Comparison of ENCODE assay signal across 26 mouse cellular contexts in the genomic region with DNA sequence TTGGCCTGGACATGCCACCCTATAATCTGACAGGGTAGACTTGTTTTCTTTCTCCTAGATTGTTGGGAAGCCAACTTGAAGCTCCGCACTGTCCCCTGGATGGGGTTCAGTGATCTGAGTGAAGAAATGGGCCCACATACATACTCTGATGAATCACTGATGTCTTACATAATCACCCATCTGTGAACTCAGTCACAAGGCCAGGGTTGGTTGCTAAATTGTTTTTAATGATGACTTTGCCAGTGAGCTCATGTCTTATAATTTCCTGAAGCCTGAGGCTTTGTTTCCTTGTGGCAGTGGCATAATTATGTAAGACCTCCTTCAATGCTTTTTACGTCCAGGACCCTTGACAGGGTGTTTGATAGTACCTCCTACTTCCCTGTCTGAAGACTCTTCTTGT. TPM values are rescaled to one million over a fixed set of nuclear protein-coding genes. Genes with fewer than 3 reads are reported as not detected.
A peak's percentile ranks its signal among the peaks of the same experiment; 100 is the strongest.
DNase-seq lines count a peak whose midpoint lies in the region; TF ChIP-seq lines count a peak whose summit lies in the region.
"Had no signal": no experiment of that assay in that cellular context is flagged by ENCODE, and none has a peak within 500 bp of the region (broad histone marks: within the 10 kb centered on the region; RNA-seq: fewer than 3 reads in every experiment).

No protein-coding gene starts in this region.

- H3K79me2 ChIP-seq in heart, adult 2 months (replicated peaks; ENCODE audit: control insufficient read depth, insufficient read depth, low read length), result no peaks in the 10 kb centered on the region

- TF ChIP-seq EP300 in heart, adult 2 months (IDR thresholded peaks at IDR 0.05; ENCODE audit: insufficient read depth, low read depth, low read length), result no peak

- 76% methylated on average over 2 of the region's 2 CpGs for WGBS in heart, adult 2 months

- no peak overlapping the region for H3K27ac ChIP-seq in heart, adult 2 months
- H3K27ac ChIP-seq: embryonic facial prominence, embryonic 15.5 days; forebrain, embryonic 15.5 days; hindbrain, embryonic 10.5 days; hindbrain, embryonic 14.5 days; intestine, embryonic 15.5 days had no signal

- no peaks in the 10 kb centered on the region for H3K27me3 ChIP-seq in heart, adult 2 months (ENCODE audit: control insufficient read depth, insufficient read depth, low read length)
- H3K27me3 ChIP-seq: embryonic facial prominence, embryonic 15.5 days; forebrain, embryonic 15.5 days; heart, embryonic 12.5 days; intestine, embryonic 15.5 days had no signal

- intact Hi-C loops in heart, adult 2 months (cut with DNase I), result no loop called here

- no peak overlapping the region for H3K4me3 ChIP-seq in heart, adult 2 months
- H3K4me3 ChIP-seq: embryonic facial prominence, embryonic 15.5 days; erythroblast, embryonic 14.5 days; forebrain, embryonic 15.5 days; heart, embryonic 12.5 days; hindbrain, embryonic 10.5 days; intestine, embryonic 15.5 days had no signal

- TF ChIP-seq CTCF in heart, adult 2 months (IDR thresholded peaks at IDR 0.05), result no peak

- DNase-seq in heart, adult 11 months, result peak; percentile 78
- no peak for DNase-seq in heart, adult 2 months
- DNase-seq in Muller cell, postnatal 12 days (ENCODE audit: inconsistent ontology term), result peak; percentile 21
- peak; percentile 52 for DNase-seq in adipocyte (ENCODE audit: low spot score)
- DNase-seq in fat pad, adult 2 months (ENCODE audit: extremely low read depth, low read depth, low spot score), result peak; percentile 25
- no peak for DNase-seq in right cerebral cortex, adult 18-20 months
- no peak for DNase-seq in frontal cortex, adult 2 months (ENCODE audit: extremely low spot score in 1 of 2, low spot score in 1 of 2)
- DNase-seq: B cell, adult 2 months; cerebellum, adult 2 months; cerebellum, postnatal 10 days; gastrocnemius, postnatal 25 days; kidney, adult 18-20 months had no signal

- no peak overlapping the region for H3K9ac ChIP-seq in heart, adult 2 months (ENCODE audit: low read depth, low read length)
- H3K9ac ChIP-seq: embryonic facial prominence, embryonic 15.5 days; forebrain, embryonic 15.5 days; heart, embryonic 12.5 days; hindbrain, embryonic 14.5 days; intestine, embryonic 15.5 days had no signal

- H3K4me1 ChIP-seq in heart, adult 2 months (ENCODE audit: control insufficient read depth, insufficient read depth, low read length), result no peaks in the 10 kb centered on the region
- H3K4me1 ChIP-seq: embryonic facial prominence, embryonic 15.5 days; forebrain, embryonic 15.5 days; hindbrain, embryonic 10.5 days; intestine, embryonic 15.5 days had no signal

- no peak for TF ChIP-seq POLR2A in heart, adult 2 months (IDR thresholded peaks at IDR 0.05; ENCODE audit: insufficient read depth, low read depth, low read length)

- no peaks in the 10 kb centered on the region for H3K36me3 ChIP-seq in heart, adult 2 months (ENCODE audit: control insufficient read depth, insufficient read depth, low read length)
- H3K36me3 ChIP-seq: embryonic facial prominence, embryonic 15.5 days; forebrain, embryonic 15.5 days; G1E; heart, embryonic 12.5 days; hindbrain, embryonic 10.5 days; intestine, embryonic 15.5 days had no signal

RNA-seq across cellular contexts. Expression of a gene that starts 4.8 kb away (rescaled TPM):
- not detected for total RNA-seq in heart, adult 2 months (2021)
- polyA plus RNA-seq in heart, adult 2 months (2012; rRNA removed), result 0.03 TPM in 1 of 2 replicates, not detected in the other
- polyA plus RNA-seq in frontal cortex, adult 2 months (2012; rRNA removed), result not detected in 2 replicates
- total RNA-seq: gastrocnemius, adult 18-20 months; gastrocnemius, postnatal 25 days; heart, adult 8-10 months; heart, postnatal 25 days had no signal
- polyA plus RNA-seq: activated CD4-positive, CD25-positive, alpha-beta regulatory T cell, adult 4 months; CD4-positive, CD25-positive, alpha-beta regulatory T cell, adult 4 months; cerebellum, adult 2 months; embryonic facial prominence, embryonic 11.5 days; erythroblast, embryonic 14.5 days; forebrain, embryonic 15.5 days; G1E; hindbrain, embryonic 14.5 days had no signal

Comparison
In these comparisons a context has a peak if more than half of its experiments do, and no peak if none do; other contexts are left out.
1. DNase-seq: peak in heart, adult 11 months (single experiment), Muller cell, postnatal 12 days (single experiment), adipocyte (single experiment) and fat pad, adult 2 months (single experiment); none in heart, adult 2 months (0 of 2), right cerebral cortex, adult 18-20 months (single experiment) and frontal cortex, adult 2 months (0 of 2).